Mouse (Mus musculus) cortical plate, adult 2 months (tissue): ENCODE data around the gene Parp2.

Source experiments
- CTCF ChIP-seq: fragments of 200-500 bp; IDR thresholded peaks from 2 replicates; pipeline ENCODE4 v1.5.1; 2011; ENCODE audit warnings: mild to moderate bottlenecking, control low read depth, low read length; ENCODE audit not compliant: insufficient read depth; ENCODE audit errors: extremely low read depth
- POLR2A ChIP-seq: fragments of 200-500 bp; IDR thresholded peaks from 2 replicates; pipeline ENCODE4 v1.6.1; 2011; ENCODE audit warnings: mild to moderate bottlenecking, low read length, control low read depth; ENCODE audit not compliant: insufficient read depth; ENCODE audit errors: extremely low read depth

GRCm38 (mm10) chr14:50866966-50867365 lies 59.3 kb downstream of the Parp2 start:
- TF ChIP-seq CTCF: no peak
- no peak for TF ChIP-seq POLR2A
